Mouse (Mus musculus) left cerebral cortex, adult 2 months (tissue): Measurements from ENCODE around the gene Fam217b. TPM values are rescaled to one million over a fixed set of nuclear protein-coding genes. Genes with fewer than 3 reads are reported as not detected.

Experiments
- DNase-seq, 2 experiments: peaks; one replicate each; pipeline ENCODE4 v3.0.0; 2021 to 2022; ENCODE audit warnings: low spot score in 2 of 2, mixed read lengths in 1 of 2; ENCODE audit errors: extremely low spot score in 1 of 2
- H3K27ac ChIP-seq: fragments of 200-600 bp; 2 replicates; pipeline ENCODE4 v1.8.1; 2022
- H3K4me3 ChIP-seq: fragments of 200-600 bp; 2 replicates; pipeline ENCODE4 v1.8.1; 2022
- CTCF ChIP-seq: fragments of 200-600 bp; IDR thresholded peaks from 2 replicates; pipeline ENCODE4 v1.8.1; 2022; ENCODE audit warnings: antibody characterized with exemption, mild to moderate bottlenecking, moderate library complexity
- intact Hi-C: fragments of 180-260 bp; cut with DNase I; formaldehyde crosslinking; loops from one replicate; pipeline ENCODE4 v1.15.1; 2025
- total RNA-seq, 2 experiments: library from RNA; stranded (reverse); gene quantifications; 2 replicates each; pipeline ENCODE4 v1.2.3; 2021

The Fam217b gene
- total RNA-seq, 2 experiments from 2014 or later = 55.1 to 60.2 TPM

GRCm38 (mm10) chr2:178450236-178450635 lies 35.9 kb downstream of the Fam217b start:
- TF ChIP-seq CTCF = no peak
- no peak overlapping the region for H3K4me3 ChIP-seq
- DNase-seq = no peak
- H3K27ac ChIP-seq = no peak overlapping the region
- intact Hi-C loops = no loop called here

DNA sequence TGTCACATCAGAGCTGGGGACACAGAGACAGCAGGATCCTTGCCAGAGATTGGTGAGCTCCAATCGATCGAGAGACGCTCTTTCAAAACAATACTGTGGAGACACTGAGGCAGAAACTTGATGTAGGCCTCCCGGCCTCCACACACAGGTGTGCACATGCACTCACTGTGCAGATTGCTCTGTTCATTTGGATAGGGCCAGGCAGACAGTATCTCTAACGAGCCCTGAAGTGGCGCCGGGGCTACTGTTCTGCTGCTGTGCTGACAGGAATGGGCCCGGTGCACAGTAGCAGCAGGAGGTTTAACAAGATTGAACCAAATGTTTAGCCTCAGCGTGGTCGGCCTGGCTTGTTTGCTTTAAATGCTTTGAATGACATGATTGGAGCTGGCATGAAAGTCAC lies 36.6 kb downstream of the Fam217b start:
- TF ChIP-seq CTCF = no peak
- Histone ChIP-seq H3K4me3 (no peak overlapping the region), H3K27ac (no peak overlapping the region)
- no peak for DNase-seq
- intact Hi-C loops = no loop called here

GRCm38 (mm10) chr2:178454664-178455516 lies 40.6 kb downstream of the Fam217b start:
- Histone ChIP-seq H3K4me3 (no peak overlapping the region), H3K27ac (no peak overlapping the region)
- intact Hi-C loops = no loop called here
- no peak for DNase-seq
- TF ChIP-seq CTCF = no peak

DNA sequence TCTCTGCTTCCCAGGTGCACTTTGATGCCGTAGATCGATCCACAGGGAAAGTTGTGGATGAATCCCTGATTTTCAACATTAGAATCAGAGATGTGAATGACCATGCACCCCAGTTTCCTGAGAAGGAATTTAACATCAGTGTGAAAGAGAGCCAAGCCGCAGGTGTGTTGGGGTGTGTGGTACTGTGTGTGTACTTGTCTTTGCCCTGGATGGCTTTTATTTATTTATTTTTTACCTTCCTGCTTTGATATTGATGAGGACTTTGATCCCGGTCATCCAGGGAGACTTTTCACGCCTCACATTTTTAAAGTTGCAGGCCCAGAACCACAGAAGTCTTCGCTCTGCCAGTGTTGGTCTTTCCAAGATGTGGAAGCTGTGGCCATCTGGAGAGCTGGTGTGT lies 43.1 kb downstream of the Fam217b start:
- no peak for TF ChIP-seq CTCF
- no peak overlapping the region for H3K27ac ChIP-seq
- H3K4me3 ChIP-seq = no peak overlapping the region
- intact Hi-C loops = no loop called here
- no peak for DNase-seq

DNA sequence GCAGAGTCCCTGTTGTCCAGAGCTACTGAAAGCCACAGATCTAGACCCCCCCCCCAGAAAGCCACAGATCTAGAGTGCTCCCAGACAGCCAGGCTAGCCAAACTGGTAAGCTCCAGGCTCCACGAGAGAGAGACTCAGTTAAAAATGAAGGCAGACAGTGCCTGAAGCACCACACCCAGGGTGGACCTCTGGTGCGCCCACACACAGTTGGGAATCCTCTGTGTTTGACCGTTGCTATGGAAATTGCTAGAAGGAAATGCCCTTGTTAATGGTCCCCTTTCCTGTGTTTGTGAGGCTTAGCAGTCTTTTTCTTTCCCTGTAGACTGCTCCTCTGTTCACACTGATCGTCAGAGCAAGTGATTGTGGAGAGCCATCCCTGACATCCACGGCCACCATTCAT lies 46.0 kb downstream of the Fam217b start:
- TF ChIP-seq CTCF = no peak
- Histone ChIP-seq H3K4me3 (no peak overlapping the region), H3K27ac (no peak overlapping the region)
- DNase-seq = no peak
- intact Hi-C loops = no loop called here

DNA sequence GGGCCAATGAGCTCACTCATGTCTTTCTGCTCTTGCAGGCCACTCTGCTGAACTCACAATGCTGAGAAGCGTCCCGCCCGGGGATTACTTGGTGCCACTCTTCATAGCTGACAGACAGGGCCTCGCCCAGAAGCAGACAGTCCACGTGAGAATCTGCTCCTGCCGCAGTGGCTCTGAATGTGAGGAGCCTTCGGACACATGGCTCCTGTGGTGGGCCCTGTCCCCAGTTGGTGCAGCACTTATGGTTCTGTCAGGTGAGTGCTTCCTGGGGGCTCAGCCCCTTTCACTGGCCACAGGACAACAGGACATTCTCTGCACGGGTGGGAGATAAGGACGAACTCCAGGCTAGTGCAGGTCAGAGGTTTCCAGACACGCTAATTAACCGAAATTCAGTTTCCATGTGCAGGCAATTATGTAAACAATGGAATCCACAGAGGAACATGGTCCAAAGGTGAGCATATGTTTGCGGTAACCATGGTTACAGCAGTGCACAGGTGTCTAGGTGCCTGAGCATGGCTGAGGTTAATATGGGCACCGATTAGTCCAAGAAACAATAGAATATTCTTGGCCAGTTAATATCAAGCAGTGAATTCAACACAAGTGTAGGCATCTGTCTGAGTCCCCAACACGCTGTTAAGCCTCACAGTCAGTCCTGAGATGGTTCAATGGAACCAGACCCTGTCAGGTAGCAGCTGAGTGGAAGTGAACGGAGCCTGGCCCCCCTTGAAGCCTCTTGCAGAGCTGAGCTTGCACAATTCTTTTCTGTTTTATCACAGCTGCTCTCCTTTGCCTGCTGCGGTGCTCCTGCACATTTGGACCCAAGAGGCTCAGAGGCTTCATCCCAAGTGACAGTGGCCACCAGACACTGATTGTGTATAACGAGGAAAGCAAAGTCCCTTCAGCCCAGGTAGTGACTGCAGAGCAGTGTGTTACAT lies 57.5 kb downstream of the Fam217b start:
- no peak for TF ChIP-seq CTCF
- DNase-seq = no peak
- H3K4me3 ChIP-seq = no peak overlapping the region
- intact Hi-C loops = no loop called here
- no peak overlapping the region for H3K27ac ChIP-seq

DNA sequence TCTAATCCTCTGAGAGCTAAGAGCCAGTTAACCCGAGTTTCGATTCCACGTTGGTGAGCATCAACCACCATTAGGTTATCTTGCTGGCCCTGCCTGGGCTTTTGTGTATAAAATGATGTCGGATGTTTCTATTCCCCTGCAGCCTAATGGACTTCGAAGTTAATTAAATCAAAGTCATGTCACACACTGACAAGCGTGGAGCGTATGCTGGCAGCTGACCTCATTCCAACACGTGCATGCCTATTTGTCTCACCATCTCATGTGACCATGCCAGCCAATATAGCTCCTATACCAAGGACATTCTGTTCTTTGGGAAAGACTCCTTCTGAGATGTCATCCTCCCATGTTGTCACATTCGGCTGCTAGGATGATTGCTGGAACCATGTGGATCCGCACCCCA lies 59.6 kb downstream of the Fam217b start:
- intact Hi-C loops = no loop called here
- H3K4me3 ChIP-seq = no peak overlapping the region
- TF ChIP-seq CTCF = no peak
- H3K27ac ChIP-seq = no peak overlapping the region
- no peak for DNase-seq

Other genes with a start within 250 kb of the Fam217b start
- 1 to 10 TPM; 1.1 to 1.4 TPM for gene Sycp2, start 6.8 kb upstream of the Fam217b start, total RNA-seq
- 1 to 10 TPM; 7.6 to 8.1 TPM for gene Ppp1r3d, start 52 bp upstream of the Fam217b start, total RNA-seq
- gene Cdh26, start 16.0 kb downstream of the Fam217b start, total RNA-seq = under 1 TPM; 0.16 to 0.36 TPM